Mouse (Mus musculus) left cerebral cortex, postnatal 36 days (tissue): ENCODE results near the gene Gdpd4. TPM values are rescaled to one million over a fixed set of nuclear protein-coding genes. Genes with fewer than 3 reads are reported as not detected.

ENCODE experiments used
- DNase-seq, 2 experiments: peaks; one replicate each; pipeline ENCODE4 v3.0.0; 2021 to 2022; ENCODE audit warnings: low spot score in 2 of 2, mixed read lengths in 1 of 2
- intact Hi-C: fragments of 180-260 bp; cut with DNase I; formaldehyde crosslinking; loops from one replicate; pipeline ENCODE4 v1.15.1; 2025
- total RNA-seq, 2 experiments: library from RNA; stranded (reverse); gene quantifications; 2 replicates each; pipeline ENCODE4 v1.2.3; 2021

The Gdpd4 gene
- total RNA-seq, result not detected

DNA sequence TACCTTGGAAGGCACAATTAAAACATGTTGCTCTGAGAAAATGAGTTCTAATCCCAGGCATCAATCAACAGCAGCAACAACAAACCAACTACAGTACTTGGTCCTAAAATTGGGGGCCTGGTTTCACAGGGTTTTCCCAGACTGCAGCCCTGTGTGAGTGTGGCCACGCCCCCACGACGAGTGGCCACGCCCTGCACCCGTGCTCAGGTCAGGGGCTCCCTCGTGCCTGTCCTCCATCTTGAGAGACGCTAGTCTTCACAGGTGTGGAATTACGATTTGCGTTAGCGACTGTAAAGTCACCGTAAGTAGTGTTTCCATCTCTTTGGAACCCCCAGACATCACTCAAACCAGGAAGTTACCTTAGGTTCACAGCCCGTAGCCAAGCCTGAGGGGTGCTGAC, at the start of gene Gdpd4:
Gdpd4 (plus strand) TSS at position 214 of the 400 bp plus-strand sequence.
- no peak for DNase-seq
- intact Hi-C loops, result no loop called here

DNA sequence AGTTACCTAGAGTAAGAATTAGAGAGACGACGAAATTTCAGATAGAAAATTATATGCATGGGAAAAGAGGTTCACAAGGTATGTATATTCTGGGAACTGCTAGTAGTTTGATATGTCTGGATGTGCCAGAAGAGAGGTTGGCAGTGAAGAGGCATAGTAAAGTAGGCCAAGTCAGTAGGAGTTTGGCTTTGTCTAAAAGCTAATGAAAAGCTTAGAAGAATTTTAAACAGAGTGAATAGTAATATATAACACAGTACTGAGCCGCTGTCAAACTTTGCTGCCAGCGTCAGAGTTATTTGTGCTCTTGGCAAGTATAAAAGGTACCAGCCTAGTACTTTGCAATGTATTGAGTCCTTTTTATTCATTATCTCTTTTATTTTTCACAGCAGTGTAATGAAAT, 47.4 kb upstream of the Gdpd4 start:
- intact Hi-C loops, result no loop called here
- no peak for DNase-seq

DNA sequence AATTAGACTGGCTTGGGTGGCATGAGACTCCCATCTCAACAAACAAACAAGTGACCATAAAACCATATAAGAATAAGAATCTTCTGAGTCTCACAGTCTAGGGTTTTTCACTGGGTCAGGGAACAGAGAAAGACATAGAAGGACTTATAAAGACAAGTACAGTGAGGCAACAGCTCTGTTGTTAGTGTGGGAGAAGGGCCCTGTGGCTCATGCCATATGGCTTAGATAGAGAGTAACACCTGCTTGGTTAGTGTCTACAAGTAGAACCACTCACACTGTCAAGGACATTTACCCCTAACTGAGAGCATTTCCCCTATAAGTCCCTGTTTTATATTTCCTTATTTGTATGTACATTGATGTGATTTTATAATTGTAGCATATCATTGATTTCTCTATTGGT, 46.4 kb upstream of the Gdpd4 start:
- no peak for DNase-seq
- intact Hi-C loops, result no loop called here

DNA sequence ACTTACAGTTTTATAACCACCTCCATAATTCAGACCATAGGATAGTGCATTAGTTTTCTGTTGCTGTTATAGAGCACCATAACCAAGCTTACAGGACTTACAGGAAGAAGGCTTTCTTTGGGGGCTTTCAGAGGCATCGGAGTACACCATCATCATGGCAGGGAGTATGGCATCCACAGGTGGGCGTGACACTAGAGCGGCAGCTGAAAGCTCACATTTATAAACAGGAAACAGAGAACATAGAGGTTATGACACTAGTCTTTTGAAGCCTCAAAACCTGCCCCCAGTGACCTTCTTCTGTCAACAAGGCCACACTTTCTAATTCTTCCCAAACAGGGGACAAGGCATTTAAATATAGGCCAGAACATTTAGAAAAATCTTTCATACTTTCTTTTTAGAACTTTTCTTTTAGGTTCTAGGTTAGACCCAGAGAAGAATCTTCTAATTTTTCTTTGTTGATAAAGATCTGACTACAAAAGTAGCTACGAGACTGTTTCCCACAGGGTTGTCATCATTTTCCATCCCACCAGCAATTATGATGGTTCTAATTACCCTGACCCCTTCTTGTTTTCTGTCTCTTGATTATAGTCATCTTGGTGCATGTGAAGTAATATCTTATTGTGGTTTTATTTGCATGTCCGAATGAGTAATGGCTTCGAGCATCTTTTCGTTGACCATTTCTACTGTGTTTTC, 41.8 kb upstream of the Gdpd4 start:
- DNase-seq, result no peak
- intact Hi-C loops, result no loop called here

DNA sequence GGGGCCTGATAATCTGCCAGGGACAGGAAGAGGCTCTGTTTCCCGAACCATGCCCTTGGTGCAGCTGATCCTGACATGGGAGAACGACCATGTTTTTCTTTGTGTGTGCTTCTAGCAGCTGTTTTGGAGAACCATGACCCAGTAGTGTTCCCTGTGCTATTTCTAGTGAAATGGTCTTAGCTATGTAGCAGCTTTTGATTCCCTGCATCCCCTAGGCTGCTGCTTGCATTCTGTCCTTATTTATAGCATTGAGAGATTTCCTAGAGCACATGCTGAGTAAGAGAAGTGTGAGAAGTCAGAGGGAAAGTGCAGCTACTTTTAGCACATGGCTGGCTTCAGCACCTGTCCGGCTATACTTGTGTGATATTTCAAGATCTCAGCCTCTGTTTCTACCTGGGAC, 8.1 kb upstream of the Gdpd4 start:
- peak; percentile 12 to 15 for DNase-seq
- intact Hi-C loops, result no loop called here

DNA sequence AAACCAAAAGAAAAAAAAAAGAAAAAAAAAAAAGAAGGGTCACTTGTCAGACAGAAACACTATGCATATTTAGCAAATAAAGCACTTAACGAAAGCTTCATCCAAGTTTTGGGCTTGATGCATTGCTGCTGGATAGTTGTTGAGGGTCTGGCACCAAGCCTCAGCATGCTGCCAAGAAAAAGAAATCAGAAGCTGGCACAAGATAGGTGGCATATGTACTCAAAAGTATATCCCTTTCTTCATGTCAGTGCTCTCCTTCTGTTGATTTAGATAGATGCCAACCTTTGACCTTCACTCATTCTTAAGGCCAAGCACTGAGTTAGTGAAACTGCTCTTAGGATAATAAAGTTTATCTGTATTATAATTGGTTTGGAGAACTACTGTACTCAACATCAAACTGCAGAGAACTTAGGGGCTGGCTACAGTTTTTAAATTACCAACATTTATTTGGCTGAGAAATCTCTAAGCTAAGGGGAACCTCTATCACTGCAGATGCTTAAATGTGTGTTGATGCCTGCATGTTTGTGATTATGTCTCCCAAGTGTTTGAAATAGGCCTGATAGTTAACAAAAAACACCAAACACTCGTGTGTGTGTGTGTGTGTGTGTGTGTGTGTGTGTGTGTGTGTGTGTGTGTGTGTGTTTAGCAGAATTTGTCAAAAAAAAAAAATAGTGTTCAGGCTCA, 4.8 kb upstream of the Gdpd4 start:
- DNase-seq, result no peak
- intact Hi-C loops, result no loop called here

DNA sequence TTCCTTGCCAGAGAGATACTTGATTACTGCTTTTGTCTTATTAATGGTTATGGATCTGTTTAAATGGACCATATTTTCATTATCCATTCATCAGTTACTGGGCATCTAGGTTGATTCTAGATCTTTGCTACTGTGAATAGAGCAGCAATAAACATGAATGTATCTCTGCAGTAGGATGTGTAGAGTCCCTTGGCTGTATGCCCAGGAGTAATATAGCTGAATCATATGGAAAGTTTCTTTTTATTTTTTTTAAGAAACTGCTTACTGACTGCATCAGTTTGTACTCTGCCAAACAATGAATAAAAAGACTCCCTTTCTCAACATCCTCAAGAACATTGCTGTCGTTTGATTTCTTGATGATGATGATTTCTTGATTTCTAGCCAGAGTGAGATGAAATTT, 6.1 kb downstream of the Gdpd4 start:
- DNase-seq, result no peak
- intact Hi-C loops, result no loop called here

DNA sequence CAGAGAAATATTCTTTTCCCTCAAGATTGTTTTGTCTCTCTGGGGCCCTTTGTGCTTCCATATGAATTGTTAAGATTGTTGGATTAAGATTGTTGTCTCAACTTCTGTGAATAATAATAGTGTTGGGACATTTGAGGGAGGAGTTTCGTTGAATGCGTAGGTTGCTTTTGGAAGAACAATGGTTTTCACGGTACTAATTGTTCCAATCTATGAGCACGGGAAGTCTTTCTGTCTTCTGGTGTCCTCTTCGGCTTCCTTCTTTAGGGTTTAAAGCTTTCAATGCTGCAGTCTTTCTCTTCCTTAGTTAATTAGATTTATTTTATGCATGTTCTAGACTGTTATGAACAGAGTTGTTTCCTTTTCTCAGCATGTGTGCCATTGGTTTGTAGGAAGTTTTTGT, 7.2 kb downstream of the Gdpd4 start:
- intact Hi-C loops, result no loop called here
- DNase-seq, result no peak

DNA sequence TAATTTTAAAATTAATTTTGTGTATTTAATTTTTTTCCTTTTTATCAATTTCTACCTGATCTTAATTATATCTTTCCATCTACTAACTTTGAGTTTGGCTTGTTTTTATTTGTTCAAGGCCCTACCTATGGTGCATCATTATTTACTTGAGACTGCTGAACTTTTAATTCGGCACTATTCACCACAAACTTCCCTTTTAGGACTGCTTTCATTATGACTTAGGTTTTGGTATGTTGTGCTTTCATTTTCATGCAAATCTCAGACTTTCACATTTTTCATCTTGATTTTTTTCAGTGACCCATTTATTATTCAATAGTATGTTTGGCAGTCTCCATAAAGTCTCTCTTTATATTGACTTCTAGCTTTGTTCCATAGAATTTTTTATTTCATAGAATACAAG, 24.7 kb downstream of the Gdpd4 start:
- intact Hi-C loops, result no loop called here
- no peak for DNase-seq

DNA sequence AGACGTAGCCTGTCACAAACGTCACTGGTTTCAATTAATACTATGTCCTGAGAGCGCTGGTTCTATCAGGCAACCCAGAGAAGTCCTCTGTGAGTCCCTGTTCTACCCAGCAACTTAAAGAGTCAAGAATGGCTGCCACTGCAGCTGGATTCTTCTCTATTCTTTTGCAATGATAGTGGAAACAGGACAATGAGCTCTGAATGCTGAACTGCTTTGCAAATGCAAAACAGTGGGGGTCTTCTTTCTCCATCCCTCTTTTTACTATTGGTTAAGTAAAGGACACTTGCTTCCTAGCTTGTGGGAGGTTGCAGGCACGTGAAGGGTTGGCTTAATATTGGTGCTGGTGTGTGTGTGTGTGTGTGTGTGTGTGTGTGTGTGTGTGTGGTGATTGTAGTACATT, 52.7 kb downstream of the Gdpd4 start:
- intact Hi-C loops, result no loop called here
- no peak for DNase-seq

DNA sequence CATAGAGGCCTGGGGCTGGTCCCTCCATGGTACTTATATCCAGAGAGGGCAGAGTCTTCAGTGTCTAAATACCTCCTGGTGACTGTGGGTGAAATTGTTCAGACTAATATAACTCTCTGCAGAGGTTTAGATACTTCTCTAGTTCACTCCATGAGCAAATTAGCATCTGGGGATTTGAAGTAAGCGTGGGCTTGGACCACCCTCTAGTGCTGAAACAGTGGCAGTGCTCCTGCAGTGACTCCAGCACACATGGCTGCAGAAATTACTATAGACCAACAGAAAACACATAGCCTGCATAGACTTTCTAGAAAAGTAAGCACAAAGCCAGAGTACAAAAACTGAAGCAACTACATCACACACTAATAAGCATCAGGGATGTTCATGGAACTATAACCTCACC, 57.7 kb downstream of the Gdpd4 start:
- intact Hi-C loops, result loop anchor here (1.0 to 5.0 kb wide), 2 partner anchors 135 to 232 kb away; no protein-coding TSS in a partner anchor
- DNase-seq, result peak; percentile 51 to 56

DNA sequence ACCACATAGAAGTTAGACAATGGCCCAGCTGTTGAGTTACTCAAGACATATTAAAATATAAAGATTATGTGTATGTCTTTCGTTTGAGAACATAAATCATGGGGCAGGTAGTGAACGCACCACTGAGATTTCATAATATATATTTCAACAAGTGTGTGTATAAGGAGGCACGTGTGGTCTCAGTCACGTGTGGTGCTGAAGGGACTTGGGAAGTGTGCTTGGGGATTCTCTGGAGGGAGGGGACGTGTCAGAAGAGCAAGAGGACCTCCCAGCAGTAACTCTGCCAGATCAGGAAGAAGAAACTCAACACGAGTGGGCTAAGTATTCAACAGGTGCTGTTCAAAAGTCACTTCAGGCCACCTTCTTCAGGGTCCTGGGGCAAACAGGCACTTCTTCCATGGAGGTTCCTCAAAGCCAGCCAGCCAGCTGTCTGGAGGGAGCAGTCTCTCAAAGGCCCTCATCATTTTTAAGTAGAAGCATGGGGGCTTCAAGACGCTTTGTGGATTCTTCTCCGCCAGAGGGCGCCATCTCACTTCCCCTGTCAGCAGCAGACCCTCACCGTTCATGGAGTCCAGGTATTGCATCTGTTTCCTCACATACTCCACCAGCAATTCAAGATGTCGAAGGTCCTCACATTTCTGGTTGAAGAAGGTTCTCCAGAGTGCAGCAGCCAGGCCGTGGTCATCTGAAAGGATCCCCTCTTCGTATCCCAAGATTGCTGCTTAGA, 64.5 kb downstream of the Gdpd4 start:
- intact Hi-C loops, result no loop called here
- DNase-seq, result no peak

DNA sequence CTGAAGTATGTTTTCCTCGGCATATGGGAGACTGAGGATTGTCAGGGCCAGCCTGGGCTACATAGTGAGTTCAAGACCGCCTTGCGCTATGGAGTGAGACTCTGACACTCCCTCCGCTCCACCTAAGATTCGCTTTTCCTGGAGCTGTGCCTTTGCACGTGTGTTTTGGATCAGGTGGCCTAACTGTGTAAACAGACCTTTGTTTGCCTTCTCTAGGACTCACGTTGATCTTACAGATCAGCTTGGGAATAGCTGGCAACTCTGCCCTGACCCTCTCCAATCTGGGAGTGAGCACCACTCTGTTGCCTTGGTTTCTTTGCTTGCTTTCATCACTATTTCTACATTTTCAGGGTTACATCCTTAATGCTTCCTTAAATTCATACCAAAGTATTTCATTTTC, 82.9 kb downstream of the Gdpd4 start:
- DNase-seq, result no peak
- intact Hi-C loops, result no loop called here

DNA sequence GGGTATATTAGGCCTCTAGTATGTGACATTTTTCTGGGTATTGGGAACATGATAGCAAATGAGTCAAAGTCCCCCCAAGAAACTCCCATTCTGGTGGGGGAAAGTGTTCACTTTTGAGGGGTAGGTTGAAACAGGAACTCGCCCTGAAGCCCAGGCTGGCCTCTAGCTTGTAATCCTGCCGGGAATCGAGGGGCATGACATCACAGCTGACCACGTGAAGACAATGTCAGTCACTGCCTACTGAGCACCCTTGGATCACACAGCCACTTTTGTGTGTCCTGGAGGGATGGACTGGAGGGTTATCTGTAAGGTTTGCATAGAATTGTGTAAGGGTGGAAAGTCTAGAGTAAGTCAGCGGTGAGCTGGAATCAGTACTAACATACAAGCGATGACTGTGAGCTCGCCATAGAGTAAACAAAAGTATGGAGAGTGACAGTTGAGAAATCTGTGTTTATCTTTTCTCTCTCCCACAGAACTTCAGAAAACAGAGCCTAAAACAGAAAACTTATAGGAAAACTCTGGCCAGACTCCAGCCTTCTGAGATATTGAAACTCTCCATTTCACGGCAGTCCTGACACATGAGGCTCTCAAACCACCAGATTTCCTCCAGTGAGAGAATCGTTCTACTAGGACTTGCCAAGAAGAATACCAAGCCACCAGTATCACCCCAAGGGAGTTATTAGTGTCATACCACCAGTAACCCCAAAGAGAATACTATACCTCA, 128.5 kb downstream of the Gdpd4 start:
- DNase-seq, result no peak
- intact Hi-C loops, result no loop called here

DNA sequence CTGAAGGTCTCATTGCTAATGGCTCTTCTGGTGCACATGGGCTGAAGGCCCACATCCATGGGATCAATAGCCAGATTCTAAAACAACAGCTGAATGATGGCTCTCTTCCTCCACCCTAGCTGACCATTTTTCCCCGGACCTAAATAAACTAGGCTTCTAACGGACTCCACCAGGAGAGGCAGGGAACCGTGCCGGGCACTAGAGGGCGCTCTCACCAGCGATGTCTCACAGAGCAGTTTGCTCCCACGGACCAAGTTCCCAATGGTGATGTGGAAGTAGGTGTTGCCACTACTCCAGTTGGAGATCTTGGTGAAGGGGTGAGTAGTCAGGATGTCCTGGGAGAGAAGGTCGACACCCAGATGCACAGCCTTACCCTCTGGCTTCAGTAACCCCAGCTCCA, 132.2 kb downstream of the Gdpd4 start:
- intact Hi-C loops, result no loop called here
- peak in 1 of 2 experiments; percentile 22 for DNase-seq

DNA sequence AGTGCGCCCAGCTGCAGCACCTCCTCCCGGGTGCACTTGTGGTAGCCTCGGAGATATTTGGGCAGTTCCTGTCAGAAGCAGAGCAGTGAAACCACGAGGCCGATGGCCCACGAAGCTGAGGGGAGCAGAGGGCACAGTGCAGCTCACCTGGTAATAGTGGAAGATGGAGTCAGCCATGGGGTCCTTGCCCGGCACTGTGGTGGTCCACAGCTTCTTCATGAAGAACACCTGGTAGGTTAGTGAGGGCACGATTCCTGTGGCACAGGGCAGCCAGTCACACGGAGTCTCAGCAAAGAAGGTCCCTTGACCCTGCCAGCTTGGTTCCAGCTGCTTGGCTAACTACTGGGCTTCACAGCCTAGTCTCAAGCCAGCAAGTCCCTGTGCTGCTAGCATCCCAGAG, 134.7 kb downstream of the Gdpd4 start:
- DNase-seq, result no peak
- intact Hi-C loops, result no loop called here

DNA sequence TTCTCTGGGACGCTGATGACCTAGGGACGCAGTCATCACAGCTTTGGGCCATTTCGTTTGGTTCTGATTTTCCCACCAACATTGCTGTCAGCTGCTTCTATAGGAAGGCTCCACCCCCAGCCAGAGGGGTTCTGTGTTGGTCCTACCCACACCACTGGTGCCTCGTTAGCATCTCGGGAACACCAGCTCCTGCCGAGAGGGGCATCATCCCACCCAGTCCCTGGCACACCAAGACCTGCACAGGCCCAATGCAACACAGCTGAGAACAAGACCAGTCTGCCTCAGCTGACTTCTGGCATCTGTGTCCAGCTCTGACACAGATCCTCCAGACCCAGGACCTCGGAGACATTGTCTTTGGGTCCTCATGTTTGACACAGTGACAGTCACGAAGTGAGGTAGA, 135.2 kb downstream of the Gdpd4 start:
- intact Hi-C loops, result no loop called here
- no peak for DNase-seq

DNA sequence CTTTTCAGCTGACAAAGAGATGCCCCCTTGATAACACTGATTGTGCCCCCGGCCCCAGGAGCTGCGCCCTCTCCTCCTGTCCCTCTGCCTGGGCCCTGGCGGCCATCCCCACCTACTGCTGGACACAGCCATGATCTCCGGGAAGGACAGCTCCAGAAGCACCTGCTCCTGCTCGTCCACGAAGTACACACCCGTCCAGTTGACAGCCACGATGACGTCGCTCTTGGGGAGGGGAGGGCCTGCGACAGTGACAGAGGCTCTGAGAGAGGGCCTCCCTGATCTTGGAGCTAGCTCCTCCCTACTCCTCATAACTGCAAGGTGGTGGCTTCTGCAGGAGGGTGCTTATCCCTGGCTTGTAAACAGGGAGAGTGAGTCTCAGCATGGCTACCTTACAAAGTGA, 146.5 kb downstream of the Gdpd4 start:
- intact Hi-C loops, result no loop called here

DNA sequence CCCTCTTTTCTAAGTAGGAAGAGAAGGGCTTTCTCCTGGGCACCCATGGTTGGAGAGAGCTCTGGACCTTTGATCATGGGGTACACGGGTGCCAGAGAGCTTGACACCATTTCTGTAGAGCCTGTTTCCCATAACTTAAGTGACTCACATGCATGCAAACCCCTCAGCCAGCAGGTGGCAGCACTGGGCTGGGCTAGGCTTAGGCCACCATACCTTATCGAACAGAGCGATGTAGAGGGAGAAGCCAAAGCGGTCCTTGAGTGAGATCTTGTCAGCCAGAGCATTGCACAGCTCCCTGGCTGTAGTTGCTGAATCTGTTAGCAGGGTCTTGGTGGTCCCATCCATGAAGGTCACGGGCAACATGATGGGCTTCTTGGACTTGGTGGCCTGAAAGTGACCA, 151.9 kb downstream of the Gdpd4 start:
- intact Hi-C loops, result loop anchor here (1.0 kb wide), 1 partner anchor 49 kb away; no protein-coding TSS in a partner anchor
- peak; percentile 54 to 57 for DNase-seq

More for the DNA sequence above, 146.5 kb downstream of the Gdpd4 start:
- no peak for DNase-seq

DNA sequence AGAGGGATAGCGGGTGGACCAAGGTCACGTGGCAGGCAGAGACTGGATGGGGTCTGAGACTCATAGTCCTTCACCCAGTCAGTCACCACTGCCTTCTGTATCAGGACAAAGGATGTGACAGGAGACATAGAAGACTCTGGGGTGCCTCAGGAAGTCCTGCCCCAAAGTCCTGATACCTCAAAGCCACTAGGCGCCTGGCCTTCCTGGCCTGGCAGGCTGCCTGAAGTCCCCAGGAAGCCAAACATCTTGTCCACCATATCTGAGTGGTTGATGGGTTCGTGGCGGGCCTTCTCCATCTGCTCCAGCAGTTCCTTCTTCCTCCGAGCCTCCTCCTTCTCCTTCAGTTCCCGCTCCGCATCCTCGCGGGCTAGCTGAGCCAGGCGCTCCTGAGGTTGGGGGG, 157.7 kb downstream of the Gdpd4 start:
- DNase-seq, result no peak
- intact Hi-C loops, result no loop called here
